Mouse (Mus musculus): ENCODE data around the gene Cyp2a12. TPM values are rescaled to one million over a fixed set of nuclear protein-coding genes. Genes with fewer than 3 reads are reported as not detected.

The Cyp2a12 gene
- polyA plus RNA-seq (2012; rRNA removed; ENCODE audit: low replicate concordance) = 0.11 and 0.57 TPM in 2 replicates

GRCm38 (mm10) chr7:27028789-27029188 is at the start of gene Cyp2a12:
Cyp2a12 (plus strand) TSS chr7:27029081.

Other genes with a start within 250 kb of the Cyp2a12 start
- gene Cyp2g1, start 220.2 kb upstream of the Cyp2a12 start, polyA plus RNA-seq (2012; rRNA removed; ENCODE audit: low replicate concordance) = not detected in 2 replicates
- 0.05 TPM in 1 of 2 replicates, not detected in the other for gene Cyp2a5, start 193.8 kb upstream of the Cyp2a12 start, polyA plus RNA-seq (2012; rRNA removed; ENCODE audit: low replicate concordance)
- gene Cyp2a22, start 89.7 kb upstream of the Cyp2a12 start, polyA plus RNA-seq (2012; rRNA removed; ENCODE audit: low replicate concordance) = not detected in 2 replicates
- 0.44 and 0.50 TPM in 2 replicates for gene Cyp2f2, start 90.8 kb downstream of the Cyp2a12 start, polyA plus RNA-seq (2012; rRNA removed; ENCODE audit: low replicate concordance)
- not detected in 2 replicates for gene Cyp2t4, start 124.6 kb downstream of the Cyp2a12 start, polyA plus RNA-seq (2012; rRNA removed; ENCODE audit: low replicate concordance)
- gene Egln2, start 137.7 kb downstream of the Cyp2a12 start, polyA plus RNA-seq (2012; rRNA removed; ENCODE audit: low replicate concordance) = 73.0 and 128 TPM in 2 replicates
- 69.3 and 96.8 TPM in 2 replicates for gene Rab4b, start 149.8 kb downstream of the Cyp2a12 start, polyA plus RNA-seq (2012; rRNA removed; ENCODE audit: low replicate concordance)
- gene Gm21983, start 152.0 kb downstream of the Cyp2a12 start, polyA plus RNA-seq (2012; rRNA removed; ENCODE audit: low replicate concordance) = 0.62 TPM in 1 of 2 replicates, not detected in the other
- gene Mia, start 152.1 kb downstream of the Cyp2a12 start, polyA plus RNA-seq (2012; rRNA removed; ENCODE audit: low replicate concordance) = 0.79 and 4.3 TPM in 2 replicates
- 7.4 and 7.5 TPM in 2 replicates for gene BC024978, start 166.7 kb downstream of the Cyp2a12 start, polyA plus RNA-seq (2012; rRNA removed; ENCODE audit: low replicate concordance)
- 149 and 193 TPM in 2 replicates for gene Snrpa, start 167.2 kb downstream of the Cyp2a12 start, polyA plus RNA-seq (2012; rRNA removed; ENCODE audit: low replicate concordance)
- gene Itpkc, start 199.6 kb downstream of the Cyp2a12 start, polyA plus RNA-seq (2012; rRNA removed; ENCODE audit: low replicate concordance) = 15.1 and 25.8 TPM in 2 replicates
- 46.2 and 78.2 TPM in 2 replicates for gene Coq8b, start 203.9 kb downstream of the Cyp2a12 start, polyA plus RNA-seq (2012; rRNA removed; ENCODE audit: low replicate concordance)
- 10.6 and 11.3 TPM in 2 replicates for gene Numbl, start 229.4 kb downstream of the Cyp2a12 start, polyA plus RNA-seq (2012; rRNA removed; ENCODE audit: low replicate concordance)